Mouse (Mus musculus) left cerebral cortex, adult 6 months (tissue): ENCODE results near the gene Gm49369. TPM values are rescaled to one million over a fixed set of nuclear protein-coding genes. Genes with fewer than 3 reads are reported as not detected.

ENCODE experiments used
- long read RNA-seq, 2 experiments: library from polyadenylated mRNA; unstranded; transcript quantifications; one replicate each; pipeline ENCODE4 v2.0.0; 2019 to 2020
- polyA plus RNA-seq: library from polyadenylated mRNA; unstranded; fragments of <200 nt; fragmentation: Nextera tagmentation; gene quantifications from 2 replicates; pipeline ENCODE4 v1.2.3, GENCODE M21; 2021

The Gm49369 gene
- polyA plus RNA-seq = not detected in 2 replicates
- long read RNA-seq, experiment 1 = 0 reads
- long read RNA-seq, experiment 2 = 0 reads

DNA sequence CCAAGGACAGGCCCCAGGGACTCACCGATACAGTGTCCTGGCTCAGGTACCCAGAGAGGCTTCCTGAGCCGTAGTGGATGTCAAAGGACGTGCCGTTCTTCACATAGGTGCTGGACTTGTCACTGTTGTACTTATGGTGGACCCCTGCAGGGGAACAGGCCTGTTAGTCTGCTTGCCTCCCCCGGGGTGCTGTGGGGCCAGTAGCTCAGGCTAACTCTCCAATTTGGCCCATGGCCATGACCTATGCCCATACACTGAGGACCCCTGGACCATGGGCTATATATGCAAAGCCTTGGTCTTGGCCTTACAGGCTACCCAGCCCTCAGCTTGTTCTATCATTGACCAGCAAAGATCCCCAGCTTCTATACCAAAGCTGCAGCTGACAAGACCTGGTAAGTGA, at the start of gene Gm49369:
Gene Gm49369, minus strand, starts transcription at position 101 of the 400 bp plus-strand sequence.

DNA sequence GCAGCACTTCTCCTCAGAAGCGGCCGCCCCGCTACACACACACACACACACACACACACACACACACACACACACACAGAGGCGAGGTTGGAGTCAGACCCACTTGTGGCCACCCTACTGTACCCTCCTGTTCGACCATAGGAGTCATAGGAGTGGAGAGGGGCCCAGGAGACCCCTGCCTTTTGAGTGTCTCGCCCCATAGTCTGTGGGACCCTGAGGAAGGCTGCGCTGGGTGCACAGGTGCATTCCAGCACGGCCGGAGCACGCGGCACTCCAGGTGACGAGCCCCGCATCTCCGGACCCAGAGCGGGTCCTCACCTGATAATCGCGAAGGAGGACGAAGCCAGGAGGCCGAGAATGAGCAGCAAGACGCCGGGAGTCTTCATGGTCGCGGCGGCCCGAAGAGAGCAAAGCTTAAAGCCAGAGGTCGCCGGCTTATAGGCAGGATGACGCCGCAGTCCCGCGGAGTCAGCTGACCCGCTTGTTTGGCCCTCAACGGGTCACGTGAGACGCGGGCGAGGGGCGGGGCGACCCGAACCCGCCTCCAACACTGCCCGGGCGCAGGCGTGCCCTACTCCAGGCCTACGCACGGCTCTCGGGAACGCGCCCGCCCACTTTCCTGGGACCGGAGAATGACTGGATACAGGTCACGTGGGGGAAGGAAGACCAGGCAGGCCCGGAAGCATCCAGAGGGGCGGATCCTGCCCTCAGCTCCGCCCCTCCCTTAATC, 5.1 kb upstream of the Gm49369 start, which contains the start of gene Ctsd:
Gene Ctsd, minus strand, starts transcription at position 620 of the 730 bp plus-strand sequence.

DNA sequence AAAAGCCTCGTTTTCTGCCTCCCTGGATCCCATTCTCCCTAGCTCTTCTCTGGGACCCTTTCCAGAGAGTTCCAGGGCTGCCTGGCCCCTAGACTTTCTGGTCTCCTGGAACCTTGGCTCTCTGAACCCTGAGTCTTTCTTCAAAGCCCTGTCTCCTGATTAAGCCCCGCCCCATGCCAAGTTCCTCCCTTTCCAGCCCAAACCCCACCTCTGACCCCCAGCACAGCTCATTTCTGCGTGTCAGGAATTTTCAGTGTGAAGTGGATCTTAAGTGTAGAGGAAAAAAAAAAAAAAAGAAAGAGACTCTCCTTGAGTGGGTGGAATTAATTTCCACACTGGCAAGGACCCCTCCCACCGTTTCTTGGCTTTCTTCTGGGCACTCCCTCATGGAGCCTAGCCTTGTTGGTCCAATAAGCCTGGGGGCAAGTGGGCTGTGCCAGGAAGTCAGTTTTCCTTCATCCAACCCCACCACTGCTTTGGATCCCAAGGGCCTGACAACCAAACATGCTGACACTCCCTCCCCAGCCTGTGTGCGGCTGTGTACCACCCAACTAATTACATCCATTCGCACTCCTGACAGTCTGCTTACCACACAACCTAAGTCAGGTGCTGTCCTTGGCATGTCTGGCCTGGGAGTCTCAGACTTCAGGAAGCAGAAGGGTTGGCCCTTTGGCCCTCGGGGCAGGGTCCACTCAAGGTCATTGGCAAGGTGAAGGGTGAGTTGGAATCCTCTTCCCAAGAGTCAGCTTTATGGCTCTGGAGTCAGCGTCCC, 8.6 kb downstream of the Gm49369 start, which contains the start of gene Ifitm10:
Gene Ifitm10, minus strand, starts transcription at position 113 of the 772 bp plus-strand sequence.

Other genes with a start within 250 kb of the Gm49369 start
- not detected in 2 replicates for gene Gm39115, start 246.6 kb downstream of the Gm49369 start, polyA plus RNA-seq
- gene Gm45337, start 238.1 kb downstream of the Gm49369 start, polyA plus RNA-seq = not detected in 2 replicates
- gene Gm29735, start 225.6 kb downstream of the Gm49369 start, polyA plus RNA-seq = not detected in 2 replicates
- not detected in 2 replicates for gene Gm4553, start 216.9 kb downstream of the Gm49369 start, polyA plus RNA-seq
- gene Krtap5-2, start 206.7 kb downstream of the Gm49369 start, polyA plus RNA-seq = not detected in 2 replicates
- gene Gm10153, start 192.3 kb downstream of the Gm49369 start, polyA plus RNA-seq = not detected in 2 replicates
- gene Krtap5-3, start 181.3 kb downstream of the Gm49369 start, polyA plus RNA-seq = not detected in 2 replicates
- not detected in 2 replicates for gene Gm7579, start 170.8 kb downstream of the Gm49369 start, polyA plus RNA-seq
- gene Krtap5-5, start 152.7 kb downstream of the Gm49369 start, polyA plus RNA-seq = not detected in 2 replicates
- gene Gm40460, start 141.6 kb downstream of the Gm49369 start, polyA plus RNA-seq = not detected in 2 replicates
- not detected in 2 replicates for gene Gm2431, start 124.3 kb downstream of the Gm49369 start, polyA plus RNA-seq
- not detected in 2 replicates for gene Gm4559, start 108.3 kb downstream of the Gm49369 start, polyA plus RNA-seq
- not detected in 2 replicates for gene Krtap5-1, start 85.5 kb downstream of the Gm49369 start, polyA plus RNA-seq
- not detected in 2 replicates for gene Krtap5-4, start 79.1 kb downstream of the Gm49369 start, polyA plus RNA-seq
- gene Ifitm10, start 8.9 kb downstream of the Gm49369 start, polyA plus RNA-seq = 30.4 and 46.7 TPM in 2 replicates
- gene Ctsd, start 5.4 kb upstream of the Gm49369 start, polyA plus RNA-seq = 400 and 569 TPM in 2 replicates
- not detected in 2 replicates for gene Syt8, start 52.2 kb upstream of the Gm49369 start, polyA plus RNA-seq
- gene Tnni2, start 59.1 kb upstream of the Gm49369 start, polyA plus RNA-seq = 0.99 and 1.4 TPM in 2 replicates
- 3.4 and 4.0 TPM in 2 replicates for gene Lsp1, start 78.1 kb upstream of the Gm49369 start, polyA plus RNA-seq
- 0.30 TPM in 1 of 2 replicates, not detected in the other for gene Tnnt3, start 116.2 kb upstream of the Gm49369 start, polyA plus RNA-seq
- gene Mrpl23, start 150.0 kb upstream of the Gm49369 start, polyA plus RNA-seq = 30.3 and 54.8 TPM in 2 replicates